Mouse (Mus musculus) forebrain, embryonic 13.5 days (tissue): Measurements from ENCODE around the gene Cyp4f37. TPM values are rescaled to one million over a fixed set of nuclear protein-coding genes. Genes with fewer than 3 reads are reported as not detected.

Source experiments
- ATAC-seq: fragments of 200-750 bp; cut with Nextera tagmentation; 2 replicates; pipeline ENCODE4 v1.8.0; 2017
- H3K27ac ChIP-seq: fragments of 300-500 bp; sonication (generic); 2 replicates; pipeline ENCODE4 v1.5.1; 2015; ENCODE audit warnings: inconsistent platforms, mild to moderate bottlenecking, moderate library complexity
- H3K27me3 ChIP-seq: fragments of 300-500 bp; sonication (generic); 2 replicates; pipeline ENCODE4 v1.6.1; 2015; ENCODE audit warnings: mild to moderate bottlenecking, inconsistent platforms
- H3K36me3 ChIP-seq: fragments of 300-500 bp; sonication (generic); 2 replicates; pipeline ENCODE4 v1.6.1; 2015; ENCODE audit warnings: mild to moderate bottlenecking, inconsistent platforms; ENCODE audit not compliant: poor library complexity, severe bottlenecking
- H3K4me1 ChIP-seq: fragments of 300-500 bp; sonication (generic); 2 replicates; pipeline ENCODE4 v1.6.1; 2015; ENCODE audit warnings: inconsistent platforms
- H3K4me2 ChIP-seq: fragments of 300-500 bp; sonication (generic); 2 replicates; pipeline ENCODE4 v1.6.1; 2015; ENCODE audit warnings: inconsistent platforms, mild to moderate bottlenecking, moderate library complexity
- H3K4me3 ChIP-seq: fragments of 300-500 bp; sonication (generic); 2 replicates; pipeline ENCODE4 v1.5.1; 2015; ENCODE audit warnings: mild to moderate bottlenecking, inconsistent platforms
- H3K9ac ChIP-seq: fragments of 300-500 bp; sonication (generic); 2 replicates; pipeline ENCODE4 v1.6.1; 2015; ENCODE audit warnings: mild to moderate bottlenecking, inconsistent platforms
- H3K9me3 ChIP-seq: fragments of 300-500 bp; sonication (generic); replicated peaks from 2 replicates; pipeline ENCODE4 v1.6.1; 2016; ENCODE audit warnings: inconsistent platforms
- WGBS: fragments of 180-500 bp; shearing (Covaris S2); methylation state at CpG from one replicate; pipeline ENCODE4 v1.1.7; 2015; 5-methylcytosine and 5-hydroxymethylcytosine counted together
- polyA plus RNA-seq: library from polyadenylated mRNA; unstranded; fragments of >200 nt; fragmentation: Nextera tagmentation; extraction: Ambion mirVana; gene quantifications from 2 replicates; pipeline ENCODE4 v1.2.1, GENCODE M21; 2015

Cyp4f37 gene
- polyA plus RNA-seq, 1 experiment from 2014 or later, result not detected

- H3K9ac ChIP-seq, result peak overlapping the region; percentile 64
- no peak overlapping the region for H3K27ac ChIP-seq
- no peaks in the 10 kb centered on the region for H3K36me3 ChIP-seq
- peak overlapping the region; percentile 68 for H3K4me2 ChIP-seq
- H3K4me1 ChIP-seq, result peaks cover 4% of the 10 kb centered on the region; the same call in 1 of the 2 replicates
- peak; percentile 88 for ATAC-seq
- no peaks in the 10 kb centered on the region for H3K27me3 ChIP-seq
- peak overlapping the region; percentile 39 for H3K4me3 ChIP-seq
- WGBS, result 3% methylated on average over 17 of the region's 17 CpGs
- no peaks in the 10 kb centered on the region for H3K9me3 ChIP-seq
Measured at GRCm38 (mm10) chr17:32634972-32635314, 13.8 kb downstream of the Cyp4f37 start.

- Histone ChIP-seq H3K4me1 (peaks cover 4% of the 10 kb centered on the region; the same call in 1 of the 2 replicates), H3K9ac (no peak overlapping the region), H3K27me3 (no peaks in the 10 kb centered on the region), H3K4me2 (no peak overlapping the region), H3K9me3 (no peaks in the 10 kb centered on the region), H3K36me3 (no peaks in the 10 kb centered on the region), H3K4me3 (no peak overlapping the region), H3K27ac (no peak overlapping the region)
- ATAC-seq, result no peak
- WGBS, result 50% methylated on average over 3 of the region's 3 CpGs
Measured at GRCm38 (mm10) chr17:32636341-32636740, 15.2 kb downstream of the Cyp4f37 start.

- H3K4me1 ChIP-seq, result peaks cover 4% of the 10 kb centered on the region; the same call in 1 of the 2 replicates
- H3K4me3 ChIP-seq, result no peak overlapping the region
- WGBS, result 87% methylated on average over 2 of the region's 2 CpGs
- H3K27me3 ChIP-seq, result no peaks in the 10 kb centered on the region
- no peak overlapping the region for H3K9ac ChIP-seq
- H3K36me3 ChIP-seq, result no peaks in the 10 kb centered on the region
- ATAC-seq, result no peak
- no peak overlapping the region for H3K4me2 ChIP-seq
- H3K27ac ChIP-seq, result no peak overlapping the region
- no peaks in the 10 kb centered on the region for H3K9me3 ChIP-seq
Measured at GRCm38 (mm10) chr17:32637151-32637550, 16.0 kb downstream of the Cyp4f37 start.

GRCm38 (mm10) chr17:32646631-32647030, 25.5 kb downstream of the Cyp4f37 start:
- no peak overlapping the region for H3K4me3 ChIP-seq
- no peaks in the 10 kb centered on the region for H3K9me3 ChIP-seq
- no peak overlapping the region for H3K9ac ChIP-seq
- H3K36me3 ChIP-seq, result no peaks in the 10 kb centered on the region
- no peak overlapping the region for H3K27ac ChIP-seq
- WGBS, result 90% methylated on average over 4 of the region's 4 CpGs
- H3K27me3 ChIP-seq, result no peaks in the 10 kb centered on the region
- ATAC-seq, result no peak
- H3K4me2 ChIP-seq, result no peak overlapping the region
- no peaks in the 10 kb centered on the region for H3K4me1 ChIP-seq

- Histone ChIP-seq H3K4me1 (peaks cover 2% of the 10 kb centered on the region; the same call in 1 of the 2 replicates), H3K4me2 (no peak overlapping the region), H3K27ac (no peak overlapping the region), H3K36me3 (no peaks in the 10 kb centered on the region), H3K4me3 (no peak overlapping the region), H3K9me3 (no peaks in the 10 kb centered on the region), H3K9ac (no peak overlapping the region), H3K27me3 (peaks cover 4% of the 10 kb centered on the region; the same call in 1 of the 2 replicates)
- WGBS, result 94% methylated on average over 4 of the region's 4 CpGs
- ATAC-seq, result no peak
Measured at GRCm38 (mm10) chr17:32653860-32654259, 32.8 kb downstream of the Cyp4f37 start.

GRCm38 (mm10) chr17:32657041-32657440, 35.9 kb downstream of the Cyp4f37 start:
- WGBS, result 74% methylated on average over 3 of the region's 3 CpGs
- no peaks in the 10 kb centered on the region for H3K9me3 ChIP-seq
- peaks cover 3% of the 10 kb centered on the region; the same call in 1 of the 2 replicates for H3K4me1 ChIP-seq
- no peak overlapping the region for H3K4me3 ChIP-seq
- no peak overlapping the region for H3K27ac ChIP-seq
- no peak overlapping the region for H3K4me2 ChIP-seq
- no peaks in the 10 kb centered on the region for H3K36me3 ChIP-seq
- H3K27me3 ChIP-seq, result peaks cover 4% of the 10 kb centered on the region; the same call in 1 of the 2 replicates
- ATAC-seq, result no peak
- H3K9ac ChIP-seq, result no peak overlapping the region

GRCm38 (mm10) chr17:32658246-32658645, 37.1 kb downstream of the Cyp4f37 start:
- Histone ChIP-seq H3K4me3 (no peak overlapping the region), H3K36me3 (no peaks in the 10 kb centered on the region), H3K9ac (no peak overlapping the region), H3K4me1 (peaks cover 3% of the 10 kb centered on the region; the same call in 1 of the 2 replicates), H3K4me2 (no peak overlapping the region), H3K27ac (no peak overlapping the region), H3K27me3 (peaks cover 4% of the 10 kb centered on the region; the same call in 1 of the 2 replicates), H3K9me3 (no peaks in the 10 kb centered on the region)
- WGBS, result 88% methylated on average over 1 of the region's 1 CpGs
- ATAC-seq, result no peak

GRCm38 (mm10) chr17:32658712-32659111, 37.6 kb downstream of the Cyp4f37 start, which contains the start of gene Cyp4f40:
Gene Cyp4f40 (plus strand): TSS chr17:32658900.
- no peaks in the 10 kb centered on the region for H3K9me3 ChIP-seq
- 58% methylated on average over 2 of the region's 2 CpGs for WGBS
- peaks cover 4% of the 10 kb centered on the region; the same call in 1 of the 2 replicates for H3K27me3 ChIP-seq
- H3K9ac ChIP-seq, result no peak within 1 kb of the TSS
- H3K27ac ChIP-seq, result no peak within 1 kb of the TSS
- no peak within 1 kb of the TSS for H3K4me3 ChIP-seq
- H3K4me2 ChIP-seq, result no peak within 1 kb of the TSS
- no peak for ATAC-seq
- H3K36me3 ChIP-seq, result no peaks in the 10 kb centered on the region
- peaks cover 3% of the 10 kb centered on the region; the same call in 1 of the 2 replicates for H3K4me1 ChIP-seq

GRCm38 (mm10) chr17:32673976-32674375, 52.9 kb downstream of the Cyp4f37 start:
- no peaks in the 10 kb centered on the region for H3K9me3 ChIP-seq
- no peak overlapping the region for H3K27ac ChIP-seq
- no peaks in the 10 kb centered on the region for H3K27me3 ChIP-seq
- H3K4me3 ChIP-seq, result no peak overlapping the region
- no peaks in the 10 kb centered on the region for H3K36me3 ChIP-seq
- H3K4me1 ChIP-seq, result no peaks in the 10 kb centered on the region
- no peak overlapping the region for H3K4me2 ChIP-seq
- no peak for ATAC-seq
- whole genome bisulfite sequencing, result 63% methylated on average over 7 of the region's 7 CpGs
- H3K9ac ChIP-seq, result no peak overlapping the region

GRCm38 (mm10) chr17:32676040-32676635, 55.0 kb downstream of the Cyp4f37 start:
- Histone ChIP-seq H3K9ac (no peak overlapping the region), H3K27me3 (no peaks in the 10 kb centered on the region), H3K27ac (no peak overlapping the region), H3K4me1 (no peaks in the 10 kb centered on the region), H3K9me3 (no peaks in the 10 kb centered on the region), H3K4me3 (no peak overlapping the region), H3K4me2 (0 out of 2 replicates have a peak overlapping the region, but pooled peaks have one; percentile 4), H3K36me3 (no peaks in the 10 kb centered on the region)
- ATAC-seq, result no peak
- WGBS, result 46% methylated on average over 21 of the region's 21 CpGs

GRCm38 (mm10) chr17:32680404-32680803, 59.3 kb downstream of the Cyp4f37 start:
- Histone ChIP-seq H3K9ac (no peak overlapping the region), H3K36me3 (no peaks in the 10 kb centered on the region), H3K9me3 (no peaks in the 10 kb centered on the region), H3K27ac (no peak overlapping the region), H3K4me1 (peaks cover 1% of the 10 kb centered on the region; the same call in 1 of the 2 replicates), H3K4me2 (no peak overlapping the region), H3K27me3 (no peaks in the 10 kb centered on the region), H3K4me3 (no peak overlapping the region)
- 22% methylated on average over 2 of the region's 2 CpGs for WGBS
- ATAC-seq, result no peak

GRCm38 (mm10) chr17:32685048-32685750, 64.1 kb downstream of the Cyp4f37 start, which contains the start of gene Cyp4f15:
Gene Cyp4f15 (plus strand): TSS chr17:32685627.
- Histone ChIP-seq H3K4me1 (peaks cover 4% of the 10 kb centered on the region; the same call in 1 of the 2 replicates), H3K9me3 (no peaks in the 10 kb centered on the region), H3K36me3 (no peaks in the 10 kb centered on the region), H3K4me3 (no peak within 1 kb of the TSS), H3K27ac (no peak within 1 kb of the TSS), H3K27me3 (no peaks in the 10 kb centered on the region), H3K9ac (no peak within 1 kb of the TSS), H3K4me2 (no peak within 1 kb of the TSS)
- ATAC-seq, result no peak
- 24% methylated on average over 7 of the region's 7 CpGs for WGBS
